Mouse (Mus musculus) layer of hippocampus, adult 9-11 months (tissue): ENCODE measurements around the gene Atp11b.

ENCODE experiments used
- DNase-seq: peaks from one replicate; pipeline ENCODE4 v3.0.0; 2022

The Atp11b gene

GRCm38 (mm10) chr3:35753825-35754767, at the start of gene Atp11b:
TSS of gene Atp11b (plus strand) at chr3:35754106.
- peak; percentile 61 for DNase-seq

GRCm38 (mm10) chr3:35704328-35704613, 49.6 kb upstream of the Atp11b start:
- DNase-seq, result no peak

DNA sequence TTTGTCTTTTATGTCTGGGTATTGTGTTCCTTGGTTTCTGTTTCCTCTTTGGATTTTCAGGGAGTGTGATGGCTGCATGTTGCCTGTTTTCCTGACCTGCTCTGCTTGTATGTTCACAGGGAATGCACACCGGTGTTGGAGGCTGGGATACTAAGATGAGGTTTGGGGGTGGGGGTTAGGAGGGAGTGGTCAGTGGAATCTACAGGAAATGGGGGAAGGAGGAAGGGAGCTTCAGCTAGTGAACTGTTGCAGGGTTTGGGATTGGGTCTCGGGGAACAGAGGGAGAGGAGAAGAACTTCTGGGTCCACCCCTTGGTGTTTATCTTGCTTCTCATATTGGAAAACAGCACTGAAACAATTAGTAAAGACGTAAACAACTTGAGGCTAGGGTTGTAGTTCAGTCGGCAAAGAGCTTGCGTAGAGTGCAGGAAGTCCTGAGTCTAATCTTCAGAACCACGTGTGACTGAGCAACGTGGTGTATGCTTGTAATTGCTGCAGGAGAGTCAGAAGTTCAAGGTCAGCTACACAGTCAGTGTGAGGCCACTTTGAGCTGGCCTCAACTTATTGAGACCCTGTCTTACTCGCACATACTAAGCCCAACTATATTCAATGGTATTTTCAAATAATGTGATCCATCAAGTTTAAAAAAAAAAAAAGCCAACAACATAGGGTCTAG, 34.2 kb upstream of the Atp11b start:
- DNase-seq, result no peak

DNA sequence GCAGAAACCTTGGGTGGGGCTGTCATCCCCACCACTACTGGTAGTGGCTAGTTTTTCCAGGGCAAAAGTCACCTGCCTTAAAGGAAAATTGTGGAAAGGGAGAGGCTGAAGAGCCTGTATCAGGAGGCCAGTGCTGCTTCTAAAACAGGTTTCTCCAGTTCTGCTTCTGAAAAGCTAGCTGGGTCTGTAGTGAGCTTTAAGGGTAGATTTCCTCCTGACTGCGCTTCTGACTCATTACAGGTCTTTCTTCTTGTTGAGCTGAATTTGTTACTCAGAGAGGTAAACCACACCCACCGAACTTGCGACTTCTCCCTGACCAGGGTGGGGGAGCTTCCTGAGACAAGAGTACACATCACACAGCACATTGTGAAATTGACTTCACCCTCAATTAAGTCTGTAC, 33.1 kb upstream of the Atp11b start:
- no peak for DNase-seq

GRCm38 (mm10) chr3:35721818-35722446, 32.0 kb upstream of the Atp11b start:
- no peak for DNase-seq

DNA sequence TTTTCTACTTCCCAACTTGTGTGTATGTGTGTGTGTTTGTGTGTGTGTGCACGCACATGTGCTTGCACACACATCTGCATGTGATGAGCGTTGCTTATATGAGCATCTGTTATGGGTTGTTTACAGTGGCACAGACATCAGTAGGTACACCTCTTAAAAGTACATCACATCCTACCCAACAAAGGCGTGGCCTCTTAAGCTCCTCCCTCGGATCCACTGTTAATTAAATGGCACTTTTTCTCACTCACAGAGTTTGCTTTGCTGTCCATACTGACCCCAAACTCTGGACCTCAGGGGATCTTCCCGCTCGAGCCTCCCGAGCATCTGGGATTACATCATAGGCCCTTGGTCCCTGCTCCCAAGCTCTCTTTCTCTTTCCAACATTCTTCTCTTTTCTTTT, 31.1 kb upstream of the Atp11b start:
- DNase-seq, result no peak

DNA sequence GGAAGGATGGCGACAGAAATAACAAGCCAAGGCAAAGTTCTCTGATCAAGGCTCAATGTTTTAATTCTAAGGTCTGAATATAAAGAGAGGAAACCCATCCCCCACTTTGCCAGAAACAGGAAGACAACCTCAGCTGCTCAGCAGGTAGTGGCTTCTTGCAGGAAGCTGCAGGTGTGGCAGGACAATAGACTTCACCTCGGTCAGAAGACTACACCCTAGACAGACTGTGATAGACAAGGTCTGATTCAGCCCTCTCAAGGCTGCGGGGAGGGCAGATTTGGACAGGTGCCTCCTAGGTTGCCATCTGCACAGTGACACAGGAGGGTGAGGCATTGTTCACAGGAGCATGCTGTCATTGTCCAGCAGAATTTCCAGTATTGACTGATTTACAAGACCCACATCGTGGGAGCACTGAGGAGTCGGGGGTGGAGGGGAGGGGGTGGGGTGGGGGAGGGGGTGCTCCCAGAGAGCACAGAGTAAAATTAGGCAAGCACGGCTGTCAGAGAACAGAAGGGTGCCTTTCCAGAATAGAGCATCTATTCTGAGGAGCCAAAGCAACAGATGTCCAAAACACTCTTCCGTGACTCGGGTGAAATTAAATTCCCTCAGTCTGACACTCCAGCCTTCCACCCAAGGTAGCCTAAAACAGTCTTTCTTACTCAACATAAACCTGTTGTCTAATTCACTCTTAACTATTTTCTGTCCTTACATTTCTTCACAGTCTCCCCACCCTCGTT, 30.2 kb upstream of the Atp11b start:
- peak; percentile 52 for DNase-seq

DNA sequence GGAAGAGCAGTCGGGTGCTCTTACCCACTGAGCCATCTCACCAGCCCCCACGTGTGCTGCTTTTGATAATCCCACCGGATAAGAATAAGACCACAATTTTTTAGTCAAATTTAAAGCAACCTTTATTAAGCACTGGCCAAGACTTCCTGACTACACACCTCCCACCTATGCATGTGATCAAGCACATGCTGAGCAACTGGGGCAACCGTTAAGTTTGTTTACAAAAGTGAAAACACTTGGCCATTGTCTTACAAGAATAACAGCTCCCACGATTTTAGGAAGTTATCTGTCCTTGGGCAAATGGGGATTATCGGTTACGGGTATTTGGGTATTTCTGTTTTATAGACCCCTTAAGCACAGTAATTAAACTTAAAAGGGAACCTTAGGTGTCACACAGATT, 28.8 kb upstream of the Atp11b start:
- no peak for DNase-seq

- DNase-seq, result no peak
Measured at GRCm38 (mm10) chr3:35726936-35727335, 27.0 kb upstream of the Atp11b start.

DNA sequence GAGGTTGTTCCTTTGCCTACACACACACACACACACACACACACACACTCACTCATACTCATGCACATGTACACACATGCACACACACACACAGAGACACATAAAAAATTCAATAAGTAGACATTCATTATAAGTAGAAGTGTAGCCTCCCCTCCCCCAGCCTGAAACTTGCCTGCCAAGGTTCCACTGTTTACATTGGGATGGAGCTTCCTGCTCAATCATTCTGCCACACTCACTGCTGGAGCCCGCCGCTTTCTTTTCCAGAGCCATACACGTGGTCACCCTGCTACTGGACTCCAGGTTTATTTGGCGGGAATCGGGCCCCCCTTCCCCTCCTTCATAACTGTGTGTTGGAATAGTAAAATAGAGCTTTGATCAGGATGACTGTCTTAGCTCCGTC, 24.4 kb upstream of the Atp11b start:
- DNase-seq, result no peak

DNA sequence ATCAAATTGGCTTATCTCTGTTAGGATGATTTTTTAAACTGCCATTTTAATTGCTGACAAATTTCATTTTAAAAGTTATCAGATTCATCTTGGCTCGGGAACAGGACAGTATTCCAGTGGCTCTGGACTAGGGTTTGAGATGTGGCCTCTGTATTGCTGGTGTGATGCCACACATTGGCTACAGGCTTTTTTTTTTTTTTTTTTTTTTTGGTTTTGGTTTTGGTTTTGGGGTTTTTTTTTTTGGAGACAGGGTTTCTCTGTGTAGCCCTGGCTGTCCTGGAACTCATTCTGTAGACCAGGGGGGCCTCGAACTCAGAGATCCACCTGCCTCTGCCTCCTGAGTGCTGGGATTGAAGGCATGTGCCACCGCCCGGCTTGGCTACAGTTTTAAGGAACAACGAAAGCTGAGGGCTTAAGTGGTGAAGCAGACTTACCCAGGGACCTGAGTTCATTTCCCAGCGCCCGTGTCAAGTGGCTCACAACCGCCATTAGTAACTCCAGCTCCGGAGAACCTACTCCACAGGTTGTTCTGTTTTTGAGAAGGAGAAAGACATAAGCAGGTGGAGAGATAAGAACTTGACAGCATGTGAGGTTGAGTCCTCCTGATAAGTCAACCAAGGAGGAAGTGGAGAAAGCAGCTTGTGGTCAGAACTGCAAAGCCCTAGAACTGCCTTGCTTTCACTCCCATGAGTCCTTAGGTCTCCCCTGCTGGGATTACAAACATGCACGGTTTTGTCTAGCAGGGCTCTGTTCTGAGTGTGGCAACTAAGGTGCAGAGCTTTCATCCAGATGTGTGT, 21.7 kb upstream of the Atp11b start:
- DNase-seq, result no peak

GRCm38 (mm10) chr3:35732778-35733147, 21.1 kb upstream of the Atp11b start:
- no peak for DNase-seq

DNA sequence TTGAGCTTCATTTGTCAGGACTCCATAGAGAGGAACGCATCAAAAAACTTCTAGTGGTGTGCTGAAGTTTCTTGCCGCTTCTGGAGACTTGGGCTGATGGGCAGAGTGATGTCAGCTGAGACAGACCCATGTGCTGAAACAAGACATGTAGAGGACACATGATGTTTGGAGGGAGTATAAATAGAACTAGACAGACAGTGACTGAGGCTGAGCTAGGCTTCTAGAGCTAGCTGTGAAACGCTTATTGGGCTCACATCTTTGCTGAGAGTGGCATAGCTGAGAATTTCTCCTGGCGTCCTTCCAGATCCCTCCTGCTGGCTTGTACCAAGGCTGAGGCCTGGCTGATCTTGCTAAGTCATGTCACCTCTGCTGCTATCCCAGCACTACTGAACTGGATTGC, 19.4 kb upstream of the Atp11b start:
- DNase-seq, result no peak

GRCm38 (mm10) chr3:35738071-35738470, 15.8 kb upstream of the Atp11b start:
- no peak for DNase-seq

- DNase-seq, result no peak
Measured at GRCm38 (mm10) chr3:35745010-35745409, 8.9 kb upstream of the Atp11b start.

GRCm38 (mm10) chr3:35746840-35747456, 7.0 kb upstream of the Atp11b start:
- no peak for DNase-seq

DNA sequence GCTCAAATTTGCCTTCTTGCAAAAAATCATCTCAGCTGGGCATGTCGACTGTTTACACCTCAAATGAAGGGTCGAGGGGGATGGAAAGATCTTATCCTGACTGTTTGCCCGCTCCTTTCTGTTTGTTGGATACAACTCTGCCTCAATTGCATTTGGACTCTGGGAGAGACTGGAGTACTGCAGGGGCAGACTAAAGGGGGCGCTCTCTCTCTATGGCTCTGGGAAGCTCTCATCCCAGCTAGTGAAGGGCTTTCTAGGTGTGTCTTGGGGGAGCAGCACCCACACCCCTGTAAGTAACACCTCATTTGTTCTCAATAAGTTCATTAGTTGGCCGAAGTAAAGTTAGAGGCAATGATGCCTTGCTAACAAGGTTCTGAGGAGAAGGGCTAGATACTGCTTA, 3.6 kb upstream of the Atp11b start:
- no peak for DNase-seq

DNA sequence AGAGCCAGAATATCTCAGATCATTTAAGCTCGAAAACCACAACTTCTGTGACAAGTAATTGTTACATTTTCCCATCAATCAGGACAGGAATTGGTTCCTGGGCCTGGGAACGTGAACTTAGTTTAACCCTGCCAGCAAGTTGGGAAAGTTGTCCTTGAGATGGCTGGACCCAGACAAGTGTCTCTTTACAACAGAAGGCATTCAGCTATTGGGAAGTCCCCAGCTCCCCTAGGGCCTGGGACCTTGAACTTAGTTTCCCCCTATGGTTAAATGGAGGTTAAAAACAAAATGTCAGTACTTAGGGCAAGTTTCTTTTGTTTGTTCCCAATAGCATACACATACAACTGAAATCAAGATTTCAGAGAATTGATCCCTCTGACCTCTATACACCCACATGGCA, 2.2 kb upstream of the Atp11b start:
- no peak for DNase-seq

DNA sequence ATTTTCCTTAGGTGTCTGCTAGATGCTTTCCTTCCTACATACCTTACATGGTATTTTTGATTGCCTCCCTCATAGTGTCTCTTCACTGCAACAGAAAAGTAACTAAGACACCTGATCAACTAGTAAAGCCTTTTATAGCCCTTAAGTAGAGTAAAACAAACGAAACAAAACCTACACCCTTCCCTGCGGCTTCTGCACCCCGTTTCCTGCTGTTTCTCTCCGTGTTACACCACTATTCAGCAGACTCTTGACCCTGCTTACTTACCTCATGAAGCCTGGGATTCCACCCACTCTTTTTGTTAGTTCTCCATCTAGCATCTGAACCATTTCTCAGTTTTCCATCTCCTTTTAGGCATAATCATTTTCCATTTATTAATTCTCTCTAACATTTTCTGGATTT, 8.8 kb downstream of the Atp11b start:
- DNase-seq, result no peak

- no peak for DNase-seq
Measured at GRCm38 (mm10) chr3:35764637-35765617, 11.0 kb downstream of the Atp11b start.

DNA sequence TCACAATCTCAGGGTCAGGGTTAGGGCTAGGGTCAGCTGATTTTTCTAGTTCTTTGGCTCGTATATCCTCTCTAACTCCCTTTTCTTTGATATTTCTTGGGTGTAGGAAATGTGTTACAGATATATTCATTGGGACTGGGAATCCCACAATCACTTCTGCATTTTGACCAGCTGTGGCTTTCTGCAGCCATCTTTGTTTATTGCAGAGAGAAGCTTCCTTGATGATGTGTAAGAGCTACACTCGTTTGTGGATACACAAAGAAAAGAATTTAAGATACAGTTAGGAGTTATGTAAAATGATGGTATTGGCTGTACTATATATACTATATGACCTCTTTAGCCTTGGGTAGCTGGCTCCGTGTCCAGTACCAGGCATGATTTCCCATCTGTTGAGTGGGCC, 25.8 kb downstream of the Atp11b start:
- DNase-seq, result no peak
